Mouse (Mus musculus) thymus, adult 18-20 months (tissue): ENCODE measurements around the gene Spata13.

Experiments used
- DNase-seq, 2 experiments: peaks; one replicate each; pipeline ENCODE4 v3.0.0; 2022; ENCODE audit warnings: mixed read lengths in 2 of 2

Spata13 gene

DNA sequence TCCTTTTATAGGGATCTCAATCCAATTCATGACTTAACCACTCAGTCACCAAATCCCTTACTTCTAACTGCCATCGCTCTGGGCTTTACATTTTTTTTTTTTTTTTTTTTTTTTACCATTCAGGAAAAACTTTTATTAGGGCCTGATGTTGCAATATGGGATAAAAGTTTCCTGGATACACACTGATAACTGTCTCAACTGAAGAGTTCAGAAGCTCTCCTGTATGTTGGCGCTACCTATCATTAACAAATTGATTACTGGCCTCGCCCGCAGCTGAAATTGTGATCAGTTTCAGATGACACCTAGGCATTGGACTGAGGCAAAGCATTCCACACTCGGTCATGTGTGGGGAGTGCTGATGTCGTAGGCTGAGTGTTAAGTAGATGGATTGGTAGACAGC, 7.3 kb downstream of the Spata13 start:
- no peak for DNase-seq

DNA sequence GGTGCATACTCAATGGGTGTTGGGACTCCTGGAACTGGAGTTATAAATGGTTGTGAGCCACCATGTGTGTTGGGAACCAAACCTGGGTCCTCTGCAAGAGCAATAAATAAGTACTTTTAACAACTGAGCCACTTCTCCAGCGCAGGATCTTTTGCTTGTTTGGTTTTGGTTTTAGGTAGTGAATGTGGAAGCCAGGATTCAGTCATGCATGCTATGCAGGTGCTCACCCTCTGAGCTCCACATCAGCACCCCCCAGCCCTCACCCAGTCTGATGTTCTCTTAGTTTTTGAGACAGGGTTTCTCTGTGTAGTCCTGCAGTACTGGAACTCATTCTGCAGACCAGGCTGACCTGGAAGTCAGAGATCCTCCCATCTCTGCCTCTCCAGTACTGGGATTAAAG, 8.3 kb downstream of the Spata13 start:
- no peak for DNase-seq

DNA sequence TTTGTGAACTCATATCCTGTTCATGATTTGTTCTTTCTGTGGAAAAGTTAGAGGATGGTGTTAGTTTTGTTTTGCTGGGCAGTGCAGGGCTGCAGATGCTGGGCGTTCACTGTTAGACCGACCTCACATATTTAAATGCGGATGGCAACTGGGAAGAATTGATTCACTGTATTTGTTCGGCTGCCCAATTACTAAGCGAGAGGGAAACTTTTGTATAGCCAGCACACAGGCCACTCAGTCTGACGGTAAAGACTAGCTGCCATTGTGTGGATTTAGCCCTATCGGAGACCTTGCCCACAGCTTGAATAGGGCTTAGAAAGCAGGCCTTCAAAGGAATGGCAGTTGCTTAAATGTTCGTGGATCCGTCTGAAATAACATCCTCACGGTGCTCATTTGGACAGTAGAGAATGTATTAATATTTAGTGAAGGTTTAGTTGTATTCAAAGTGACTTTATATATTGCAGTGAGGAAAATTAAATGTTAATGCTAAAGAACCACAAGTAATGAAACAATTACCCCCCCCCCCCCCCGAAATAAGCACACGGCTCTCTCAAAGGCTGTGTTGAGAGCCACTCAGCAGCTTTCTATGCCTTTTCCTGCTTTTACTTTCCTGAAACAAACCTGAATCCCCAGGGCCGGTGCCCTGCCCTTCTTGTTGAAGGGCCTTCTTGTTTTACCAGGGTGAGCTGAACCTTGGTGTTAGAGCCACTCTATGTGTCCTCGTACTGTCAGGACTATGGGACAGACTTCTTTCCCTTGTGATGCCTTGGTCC, 9.5 kb downstream of the Spata13 start:
- no peak for DNase-seq

DNA sequence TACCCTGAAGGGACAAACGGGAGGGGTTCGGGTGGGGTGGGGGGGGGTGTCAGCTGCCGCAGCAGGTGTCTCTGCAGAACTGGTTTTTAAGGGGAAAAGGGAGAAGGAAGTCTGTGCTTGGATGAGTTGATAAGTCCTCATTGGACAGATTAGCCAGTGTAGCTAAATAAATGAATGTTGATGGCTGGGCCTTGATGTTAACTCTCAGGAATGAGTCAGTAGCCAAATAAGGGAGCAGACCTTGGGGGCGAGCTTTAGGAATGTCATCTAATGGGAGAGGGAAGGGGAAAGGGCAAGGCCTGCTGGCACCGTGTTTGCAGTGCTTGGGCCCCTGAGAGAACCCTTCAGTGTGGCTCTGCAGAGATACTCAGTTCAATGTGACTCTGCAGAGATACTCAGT, 12.6 kb downstream of the Spata13 start:
- DNase-seq, result no peak

DNA sequence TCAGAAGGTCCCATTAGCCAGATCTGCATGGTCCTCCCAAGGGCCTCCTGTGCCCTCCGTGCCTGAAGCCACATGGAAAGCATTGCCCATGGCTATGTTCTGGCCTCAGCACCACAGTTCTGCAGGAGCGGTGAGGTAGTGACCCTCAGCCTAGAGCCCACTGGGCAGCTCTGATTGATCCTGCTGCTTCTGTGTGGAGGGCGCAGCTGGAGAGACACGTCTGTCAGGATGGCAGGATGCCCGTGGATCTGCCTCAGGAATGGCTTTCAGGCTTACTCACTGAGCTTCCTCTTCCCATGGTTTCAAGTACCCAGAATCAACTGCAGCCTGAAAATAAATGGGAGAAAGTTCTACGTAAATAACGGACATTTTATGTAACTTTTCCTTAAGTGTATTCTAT, 14.1 kb downstream of the Spata13 start:
- DNase-seq, result no peak

DNA sequence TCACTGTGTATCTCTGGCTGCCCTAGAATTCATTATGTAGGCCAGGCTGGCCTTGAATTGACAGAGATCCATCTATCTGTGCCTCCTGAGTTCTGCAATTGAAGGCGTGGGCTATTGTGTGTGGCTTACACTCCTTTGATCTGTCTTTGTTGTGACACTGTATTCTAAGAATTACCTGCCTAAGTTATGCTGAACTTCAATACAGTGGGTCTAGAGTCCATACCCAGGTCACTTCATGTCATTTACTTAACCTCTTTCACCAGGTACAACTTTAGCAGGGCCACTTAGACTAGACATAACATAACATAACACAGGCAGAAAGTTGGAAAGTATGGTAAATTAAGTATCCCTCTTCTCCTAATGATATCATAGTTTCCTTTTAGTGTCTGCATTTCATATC, 15.2 kb downstream of the Spata13 start:
- no peak for DNase-seq

DNA sequence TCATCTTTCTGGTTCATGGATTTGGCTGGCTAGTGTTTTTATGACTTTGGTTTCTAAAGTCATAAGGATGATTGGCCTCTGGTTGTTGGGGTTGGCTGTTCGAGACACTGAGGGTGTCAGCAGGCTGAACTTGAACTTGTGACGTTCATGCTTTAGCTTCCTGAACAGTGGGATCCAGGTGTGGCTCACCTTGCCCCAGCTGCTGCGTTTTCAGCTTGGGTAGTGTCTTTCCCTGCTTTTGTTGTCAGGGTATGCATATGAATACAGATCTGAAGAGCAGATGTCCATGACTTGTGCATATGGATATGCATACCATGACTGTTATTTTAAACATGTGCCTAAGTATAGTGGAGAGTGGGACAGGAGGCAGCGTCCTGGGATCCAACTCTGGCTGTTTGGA, 19.4 kb downstream of the Spata13 start:
- DNase-seq, result no peak

DNA sequence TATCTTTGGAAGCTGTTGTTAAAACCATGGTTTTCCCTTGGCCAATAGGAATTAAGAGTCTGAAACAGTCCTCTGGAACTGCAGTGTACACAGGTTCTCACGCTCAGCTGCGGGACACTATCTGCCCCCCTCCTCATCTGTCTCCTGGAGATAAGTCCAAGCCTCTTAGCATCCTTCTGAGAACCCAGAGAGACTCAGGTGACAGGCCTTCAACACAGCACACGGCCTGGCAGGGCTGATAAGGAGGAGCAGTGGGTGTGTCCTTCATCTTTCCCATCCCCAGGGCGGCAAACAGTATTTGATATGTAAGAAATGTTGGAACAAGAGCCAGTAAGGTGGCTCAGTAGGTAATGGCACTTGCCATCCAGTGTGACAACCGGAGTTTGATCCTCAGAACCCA, 20.2 kb downstream of the Spata13 start:
- no peak for DNase-seq

DNA sequence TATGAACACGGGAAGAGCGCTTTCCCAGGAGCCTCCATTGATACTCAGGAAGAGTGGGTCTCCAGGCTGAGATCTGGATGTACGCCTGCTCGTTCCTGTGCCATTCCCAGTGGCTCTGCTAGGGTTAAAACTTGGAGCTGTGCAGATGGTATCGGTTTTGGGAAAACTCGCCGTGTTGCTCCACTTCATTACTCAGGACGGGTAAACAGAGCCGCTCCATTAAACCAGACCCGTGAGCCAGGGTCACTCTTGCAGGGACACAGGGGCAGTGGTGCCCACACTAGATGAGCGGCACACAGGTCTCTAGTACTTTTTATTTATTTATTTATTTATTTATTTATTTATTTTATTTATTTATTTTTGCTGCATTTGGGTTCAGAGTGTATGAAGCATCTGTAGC, 20.9 kb downstream of the Spata13 start:
- no peak for DNase-seq

DNA sequence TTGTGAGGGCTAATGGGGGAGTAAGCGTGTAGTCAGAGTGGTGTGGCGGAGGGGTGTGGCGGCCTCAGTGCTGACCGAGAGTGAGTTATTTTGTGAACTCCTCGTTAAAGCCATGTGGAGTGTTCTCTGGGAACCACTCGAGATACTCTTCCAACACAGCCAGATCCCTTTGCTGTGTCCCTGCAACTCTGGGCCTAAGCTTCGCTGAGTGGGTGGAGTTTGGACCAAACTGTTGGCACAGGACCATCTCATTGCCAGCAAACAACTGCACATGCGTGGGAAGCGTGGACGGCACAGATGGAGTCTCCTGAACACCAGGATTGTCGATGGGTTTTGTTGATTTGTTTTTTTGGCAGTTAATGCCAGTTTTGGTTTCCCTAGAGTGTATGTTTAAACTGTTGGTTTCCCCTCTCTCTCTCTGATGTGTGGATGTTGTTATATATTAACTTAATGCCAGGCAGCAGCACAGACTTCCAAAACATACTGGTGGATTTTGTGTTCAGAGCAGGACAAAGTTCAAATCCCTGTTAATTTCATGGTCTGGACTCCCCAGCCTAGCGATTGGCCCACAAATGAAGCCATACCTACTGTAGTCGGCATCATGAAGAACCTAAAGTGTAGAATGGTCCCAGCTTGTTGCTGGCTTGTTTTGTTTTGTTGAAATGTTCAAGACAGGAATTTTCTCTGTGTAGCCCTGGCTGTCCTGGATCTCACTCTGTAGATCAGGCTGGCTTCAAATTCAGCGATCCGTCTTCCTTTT, 22.3 kb downstream of the Spata13 start:
- DNase-seq, result no peak

DNA sequence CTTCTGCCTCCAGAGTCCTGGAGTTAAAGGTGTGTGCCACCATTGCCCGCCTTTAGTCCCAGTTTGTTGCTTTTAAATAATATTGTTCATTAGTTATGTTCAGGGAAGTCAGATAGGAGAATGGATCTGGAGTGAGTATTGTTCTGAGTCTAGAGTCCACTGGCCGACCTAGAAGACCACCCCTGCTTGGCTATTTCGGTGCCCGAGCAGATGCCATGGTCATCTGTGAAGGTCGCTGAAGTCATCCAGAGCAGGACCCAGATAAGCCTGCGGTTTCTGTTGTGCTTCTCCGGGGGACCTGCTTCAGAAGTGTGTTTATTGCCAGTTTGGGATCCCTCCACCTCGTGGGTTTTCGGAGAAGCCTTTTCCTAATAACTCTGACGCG, 22.9 kb downstream of the Spata13 start:
- DNase-seq, result no peak

DNA sequence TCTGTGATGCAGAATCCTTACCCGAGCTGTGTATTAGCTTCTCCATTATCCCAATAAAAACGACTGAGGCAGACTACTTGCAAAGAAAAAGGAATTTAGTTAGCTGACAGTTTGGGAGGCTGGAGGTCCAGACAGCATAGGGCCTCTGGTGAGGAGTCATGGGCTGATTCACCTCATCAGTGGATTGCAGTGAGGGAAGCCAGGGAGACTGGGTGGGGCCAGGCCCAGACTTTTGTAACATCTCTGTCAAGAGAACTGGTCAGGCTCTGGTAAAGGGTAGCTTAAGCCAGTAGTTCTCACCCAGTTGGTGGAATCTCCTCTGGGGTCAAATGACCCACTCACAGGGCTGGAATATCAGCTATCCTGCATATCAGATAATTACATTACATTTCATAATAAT, 24.1 kb downstream of the Spata13 start:
- no peak for DNase-seq

DNA sequence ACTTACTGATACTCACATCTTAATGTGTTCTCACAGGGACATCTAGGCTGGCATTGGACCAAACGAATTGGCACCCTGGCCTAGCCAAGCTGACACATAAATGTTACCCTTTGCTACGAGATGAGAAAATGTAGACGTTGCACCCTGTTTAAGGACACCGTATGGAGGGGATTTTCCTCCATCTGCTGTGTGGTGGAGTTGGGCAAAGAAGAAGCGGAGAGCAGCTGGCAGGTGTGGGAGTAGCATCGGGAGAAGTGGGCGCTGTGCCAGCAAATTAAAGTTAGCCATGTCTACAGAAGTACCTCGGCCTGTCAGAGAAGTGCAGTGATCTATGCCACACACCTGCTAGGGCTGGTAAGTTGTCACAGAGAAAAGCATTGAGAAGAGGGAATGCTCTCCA, 25.7 kb downstream of the Spata13 start:
- no peak for DNase-seq

DNA sequence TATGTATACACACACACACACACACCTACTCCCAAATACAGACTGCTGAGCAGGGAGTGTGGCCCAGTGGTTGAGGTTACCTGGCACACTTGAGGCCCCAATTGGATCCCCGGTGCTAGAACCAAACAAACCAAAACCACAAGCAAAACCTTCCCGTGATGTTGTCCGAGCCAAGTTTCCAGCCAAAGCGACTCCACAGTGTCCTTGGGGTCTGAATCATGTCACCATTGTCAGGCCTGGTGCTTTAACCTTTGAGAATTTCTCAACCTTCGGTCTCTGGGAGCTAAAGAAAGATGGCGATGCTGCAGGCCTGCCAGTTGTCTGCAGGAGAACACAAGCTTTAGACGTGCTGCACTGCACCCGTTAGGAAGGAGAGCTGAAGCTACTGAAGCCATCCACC, 26.8 kb downstream of the Spata13 start:
- DNase-seq, result no peak

DNA sequence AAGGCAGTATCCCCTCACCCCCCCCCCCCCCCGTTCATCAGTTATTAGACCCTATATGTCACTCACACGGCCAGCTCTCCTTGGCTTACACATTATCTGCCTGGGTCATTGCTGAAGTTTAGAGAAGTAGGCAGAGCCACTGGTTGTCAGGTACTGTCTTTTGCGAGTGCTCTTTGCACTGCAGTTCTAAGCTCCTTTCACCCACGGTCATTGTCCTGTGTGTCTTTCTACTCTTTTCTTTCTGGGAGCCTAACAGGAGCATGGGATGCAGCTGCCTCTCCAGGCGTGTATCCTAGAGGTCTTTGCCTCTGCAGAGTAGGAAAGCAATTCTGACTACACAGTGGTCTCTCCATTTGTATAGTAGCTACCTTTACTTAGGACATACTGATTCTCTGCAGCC, 27.5 kb downstream of the Spata13 start:
- no peak for DNase-seq

DNA sequence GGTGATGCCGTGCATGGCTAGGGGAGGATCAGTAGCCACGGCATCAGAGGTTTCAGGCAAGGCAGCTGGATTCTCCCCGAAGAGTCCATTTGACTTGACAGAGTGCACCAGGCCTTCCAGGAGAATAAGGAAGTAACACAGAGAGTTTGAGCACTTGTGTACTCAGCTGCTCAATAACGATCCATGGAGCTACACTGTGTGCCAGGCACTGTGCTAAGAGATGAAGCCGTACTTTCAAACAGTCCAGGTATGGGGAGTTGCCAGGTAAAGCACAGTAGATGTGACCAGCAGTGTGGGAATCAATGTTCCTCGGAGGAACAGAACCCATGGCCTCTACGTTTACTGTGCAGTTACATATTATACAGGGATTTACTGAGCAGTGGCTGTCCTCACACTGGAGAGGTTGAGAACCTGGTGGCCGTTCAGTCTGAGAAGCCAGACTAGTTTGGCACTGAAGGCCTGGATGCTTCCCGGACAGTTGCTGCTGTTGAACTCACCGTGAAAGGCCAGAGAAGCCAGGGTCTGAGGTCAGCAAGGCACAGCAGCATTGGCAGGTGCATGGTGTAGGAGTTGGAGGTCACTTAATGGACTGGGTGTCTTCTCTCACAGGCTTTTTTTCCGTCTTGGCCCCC, 29.6 kb downstream of the Spata13 start:
- no peak for DNase-seq

DNA sequence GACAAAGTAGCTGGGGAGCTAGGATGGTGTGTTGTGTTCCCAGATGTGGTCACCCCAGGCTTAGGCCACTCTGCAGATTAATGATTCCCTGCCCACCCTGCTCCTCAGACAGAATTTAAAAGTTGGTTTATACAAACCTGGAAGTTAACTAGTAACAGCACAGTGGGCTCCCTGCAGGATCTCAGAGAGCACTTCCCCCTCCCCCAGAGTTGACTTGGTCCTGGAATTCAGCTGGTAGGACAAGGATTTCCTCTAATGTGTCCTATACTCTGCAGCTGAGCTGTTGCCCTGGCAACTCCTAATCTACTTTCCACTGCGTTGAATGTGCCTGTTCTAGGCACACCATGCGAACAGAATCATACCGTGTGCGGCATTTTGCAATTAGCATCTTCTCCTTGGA, 30.8 kb downstream of the Spata13 start:
- no peak for DNase-seq

DNA sequence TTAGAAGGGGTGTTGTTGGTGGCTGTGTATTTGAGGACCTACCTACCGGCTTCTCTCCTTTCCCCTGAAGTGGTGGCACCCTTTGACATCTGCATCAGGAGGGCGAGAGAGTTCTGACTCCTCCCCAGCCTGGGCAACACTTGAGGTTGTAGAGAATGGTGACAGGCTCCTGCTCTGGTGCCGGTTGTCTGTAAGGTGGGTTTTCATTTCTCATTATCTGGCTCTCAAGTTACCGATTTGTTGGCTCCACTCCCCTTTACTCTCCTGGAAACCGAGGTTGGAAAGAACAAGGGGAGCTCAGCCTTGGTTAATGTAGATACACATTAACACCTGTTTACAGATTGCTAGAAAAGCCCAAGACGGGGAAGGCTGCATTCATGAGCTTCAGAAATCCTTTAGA, 31.5 kb downstream of the Spata13 start:
- no peak for DNase-seq

DNA sequence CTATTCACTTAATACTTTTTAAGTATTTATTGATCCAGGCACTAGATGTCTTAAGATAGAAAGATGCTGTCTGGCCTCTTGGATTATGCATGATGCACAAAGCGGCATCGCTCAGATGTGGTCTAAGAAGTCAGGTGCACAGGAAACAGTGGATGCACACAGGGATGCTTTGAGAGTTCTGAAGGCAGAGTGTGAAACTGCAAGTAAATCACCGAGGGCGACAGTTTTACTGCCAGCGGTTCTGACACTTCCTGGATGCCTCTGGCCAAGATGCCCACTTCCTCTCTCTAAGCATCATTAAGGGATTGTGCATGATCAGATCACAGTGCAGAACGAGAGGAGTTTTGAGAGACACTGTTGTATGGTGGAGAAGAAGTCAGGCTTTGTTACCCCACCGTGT, 32.5 kb downstream of the Spata13 start:
- peak in 1 of 2 experiments; percentile 37 for DNase-seq

DNA sequence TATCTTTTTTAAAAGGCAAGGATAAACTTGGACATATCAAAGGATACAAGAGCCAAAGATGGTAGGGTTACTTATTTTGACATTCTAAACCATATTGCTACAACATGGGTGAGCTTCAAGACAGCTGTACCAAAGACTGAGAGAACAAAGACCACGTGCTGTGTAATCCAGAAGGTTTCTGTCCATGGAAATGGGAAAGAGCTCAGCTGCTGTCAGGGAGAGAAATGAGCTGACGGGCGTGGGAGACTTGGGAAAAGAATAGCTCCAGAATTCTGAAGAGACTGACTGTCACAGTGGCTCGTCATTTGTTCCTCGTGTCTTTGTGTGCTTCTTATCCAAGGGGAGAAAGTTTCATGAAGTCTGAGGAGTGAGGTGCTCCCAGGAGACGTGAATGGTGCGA, 36.4 kb downstream of the Spata13 start:
- DNase-seq, result no peak

DNA sequence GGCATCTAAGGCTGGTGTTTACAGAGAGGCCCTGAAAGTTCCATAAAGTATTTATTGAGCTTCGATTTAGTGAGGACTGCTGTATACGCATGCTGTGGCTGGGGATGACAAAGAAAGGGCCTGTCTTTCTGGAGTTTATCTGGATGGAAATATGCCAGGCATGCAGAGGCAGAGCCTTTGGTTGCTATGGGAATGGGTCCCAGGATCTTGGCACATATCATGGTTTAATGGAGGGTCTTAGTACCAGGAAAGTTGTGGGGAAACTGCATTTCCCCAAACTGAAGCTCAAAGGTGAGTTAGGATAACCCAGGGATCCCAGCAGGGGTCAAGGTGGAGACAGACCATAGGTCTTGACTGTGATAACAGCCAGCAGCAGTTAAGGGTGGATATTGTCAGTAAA, 37.7 kb downstream of the Spata13 start:
- DNase-seq, result no peak

DNA sequence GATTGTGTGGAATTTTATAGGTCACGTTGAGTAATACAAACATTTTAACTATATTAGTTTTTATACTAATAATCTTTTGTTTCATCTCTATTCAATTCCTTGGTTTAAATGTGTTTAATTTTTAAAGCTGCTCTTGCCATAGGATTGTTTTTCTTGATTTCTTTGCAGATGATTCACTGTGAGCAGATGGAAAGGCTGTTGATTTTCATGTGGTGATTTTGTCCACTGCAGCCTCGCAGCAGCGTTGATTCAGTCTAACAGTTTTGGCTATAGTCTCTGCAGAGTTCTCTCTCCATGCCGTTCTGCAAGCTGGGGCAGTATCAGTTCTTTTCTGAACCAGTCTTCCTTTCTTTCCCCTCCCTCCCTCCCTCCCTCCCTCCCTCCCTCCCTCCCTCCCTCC, 41.9 kb downstream of the Spata13 start:
- DNase-seq, result no peak

DNA sequence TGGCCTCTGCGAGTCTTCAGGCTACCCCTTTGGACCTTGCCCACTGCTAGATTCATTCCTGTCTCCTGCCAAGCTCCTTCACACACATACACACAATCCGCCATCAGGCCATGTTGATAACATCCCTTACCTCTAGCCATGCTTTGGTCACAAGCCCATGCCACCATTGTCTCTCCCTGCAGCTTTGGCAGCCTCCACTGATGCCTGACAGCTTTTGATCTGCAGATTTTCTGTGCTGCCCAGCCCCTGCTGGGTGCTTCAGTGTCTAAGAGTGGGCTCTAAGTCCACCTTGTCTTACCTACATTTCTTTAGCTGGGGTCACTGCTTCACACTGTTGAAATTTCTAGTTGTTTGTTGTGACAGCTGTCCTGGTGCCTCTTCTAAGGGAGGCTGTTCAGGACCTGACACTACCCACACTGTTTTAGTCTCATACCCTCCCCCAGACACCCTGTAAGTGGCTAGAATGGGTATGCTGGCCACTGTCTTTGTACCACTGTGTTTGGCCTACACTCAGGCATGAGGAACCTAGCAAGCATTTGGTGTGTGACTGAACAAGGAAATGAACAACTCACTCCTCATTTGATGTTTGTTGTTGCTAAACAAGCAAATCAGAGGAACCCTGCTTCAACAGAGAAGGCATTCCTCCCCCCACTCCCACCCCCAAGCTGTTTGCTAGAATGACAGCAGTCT, 43.0 kb downstream of the Spata13 start:
- DNase-seq, result no peak
